Mouse (Mus musculus) large intestine, adult 2 months (tissue): Measurements from ENCODE around the gene Tbx4. TPM values are rescaled to one million over a fixed set of nuclear protein-coding genes. Genes with fewer than 3 reads are reported as not detected.

Experiments
- DNase-seq: peaks from one replicate; pipeline ENCODE4 v3.0.0-alpha.2; 2012; ENCODE audit warnings: low read depth, low spot score
- WGBS: fragments of 180-500 bp; shearing (Covaris S2); methylation state at CpG from one replicate; pipeline ENCODE4 v1.1.7; 2018; 5-methylcytosine and 5-hydroxymethylcytosine counted together
- polyA plus RNA-seq: library from polyadenylated mRNA; depleted of rRNA; stranded (reverse); fragments of >200 nt; gene quantifications from 2 replicates; pipeline ENCODE4 v1.2.3, GENCODE M21; 2012; rRNA removed

Gene Tbx4
- 0.20 and 0.55 TPM in 2 replicates for polyA plus RNA-seq

DNA sequence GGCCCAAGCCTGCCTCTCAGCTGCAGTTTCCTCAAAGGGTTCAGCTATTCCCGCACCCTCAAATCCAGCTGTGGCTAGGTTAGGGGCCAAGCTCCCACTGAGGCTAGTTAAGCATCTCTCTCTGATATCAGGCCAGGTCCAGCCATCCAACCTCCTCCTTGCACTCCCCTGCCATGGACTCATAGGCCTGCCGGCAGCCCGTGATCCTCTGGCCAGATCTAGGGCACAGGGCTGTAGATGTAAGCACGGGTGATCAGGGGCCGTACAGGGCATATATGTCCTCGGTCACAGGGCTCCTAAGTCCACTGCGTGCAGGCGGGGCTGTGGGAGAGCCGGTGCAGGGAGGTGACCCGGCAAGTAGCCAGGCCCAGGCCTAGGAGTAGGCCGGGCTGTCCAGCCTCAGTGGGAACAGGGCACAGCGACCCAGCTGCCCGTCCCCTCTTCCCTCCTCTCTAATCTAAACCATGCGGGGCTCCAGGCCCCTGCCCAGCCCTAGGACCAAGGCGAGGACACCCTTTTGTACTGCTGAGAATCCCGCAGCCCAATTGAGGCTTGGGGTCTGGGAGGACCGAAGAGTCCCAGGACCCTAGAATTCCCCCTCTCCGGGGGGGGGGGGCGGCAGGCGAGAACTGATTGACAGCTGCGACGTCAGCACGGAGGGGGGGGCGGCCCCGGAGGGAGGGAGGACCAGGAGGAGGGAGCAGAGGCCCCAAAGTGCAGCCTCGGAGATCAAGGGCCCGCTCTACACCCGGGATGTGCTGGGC lies at the start of gene Tbx4:
TSS of gene Tbx4 (plus strand) at position 758 of the 764 bp plus-strand sequence.
- WGBS, result 24% methylated on average over 28 of the region's 28 CpGs
- no peak for DNase-seq

DNA sequence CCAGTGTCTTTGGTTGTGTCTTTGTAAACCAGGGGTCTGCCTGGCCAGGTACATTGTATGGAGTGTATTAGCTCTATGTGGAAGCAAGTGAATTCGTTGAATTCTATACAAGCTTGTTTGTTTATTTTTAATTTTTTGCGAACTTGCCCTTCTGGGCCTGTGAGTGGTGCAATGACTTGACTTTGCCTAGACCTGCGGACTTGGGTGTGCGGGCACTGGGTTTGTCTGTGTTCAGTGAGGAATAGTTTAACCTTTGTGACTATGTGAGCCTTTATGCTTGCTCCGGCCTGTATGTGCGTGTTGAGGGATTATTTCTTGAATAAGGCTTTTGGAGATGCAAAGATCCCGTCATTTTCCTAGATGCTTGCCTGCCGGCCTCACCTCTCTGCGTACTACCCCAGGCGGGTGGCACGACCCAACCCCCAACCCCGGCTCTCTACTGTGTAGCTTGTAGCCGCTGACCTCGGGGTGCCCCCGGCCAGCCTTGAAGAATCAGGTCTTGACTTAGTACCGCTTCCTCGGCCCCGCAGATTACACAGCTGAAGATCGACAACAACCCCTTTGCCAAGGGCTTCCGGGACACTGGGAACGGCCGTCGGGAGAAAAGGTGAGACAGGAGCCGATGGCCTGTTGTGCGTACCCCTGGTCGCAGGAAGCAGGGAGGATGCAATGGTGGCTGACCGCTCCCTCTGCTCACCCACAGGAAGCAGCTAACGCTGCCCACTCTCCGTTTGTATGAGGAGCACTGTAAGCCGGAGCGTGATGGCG lies 49.5 kb upstream of the Tbx4 start:
- WGBS, result 14% methylated on average over 32 of the region's 32 CpGs

DNA sequence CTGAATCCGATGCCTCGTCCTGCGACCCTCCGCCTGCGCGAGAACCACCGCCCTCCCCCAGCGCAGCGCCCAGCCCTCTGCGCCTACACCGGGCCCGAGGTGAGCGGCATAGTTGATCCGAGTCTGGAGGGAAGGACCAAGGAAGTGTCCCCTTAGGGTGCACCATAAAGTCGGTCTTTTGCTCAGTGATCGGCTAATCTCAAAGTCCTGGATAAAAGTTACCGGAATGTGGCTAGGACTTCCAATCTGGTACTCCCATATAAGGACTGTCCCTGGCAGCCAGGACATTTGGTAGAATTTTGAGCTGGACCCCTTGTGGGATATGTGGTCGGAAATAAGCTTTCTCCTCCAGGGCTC lies 49.0 kb upstream of the Tbx4 start:
- DNase-seq, result no peak

More for the DNA sequence above, 49.5 kb upstream of the Tbx4 start:
- no peak for DNase-seq

DNA sequence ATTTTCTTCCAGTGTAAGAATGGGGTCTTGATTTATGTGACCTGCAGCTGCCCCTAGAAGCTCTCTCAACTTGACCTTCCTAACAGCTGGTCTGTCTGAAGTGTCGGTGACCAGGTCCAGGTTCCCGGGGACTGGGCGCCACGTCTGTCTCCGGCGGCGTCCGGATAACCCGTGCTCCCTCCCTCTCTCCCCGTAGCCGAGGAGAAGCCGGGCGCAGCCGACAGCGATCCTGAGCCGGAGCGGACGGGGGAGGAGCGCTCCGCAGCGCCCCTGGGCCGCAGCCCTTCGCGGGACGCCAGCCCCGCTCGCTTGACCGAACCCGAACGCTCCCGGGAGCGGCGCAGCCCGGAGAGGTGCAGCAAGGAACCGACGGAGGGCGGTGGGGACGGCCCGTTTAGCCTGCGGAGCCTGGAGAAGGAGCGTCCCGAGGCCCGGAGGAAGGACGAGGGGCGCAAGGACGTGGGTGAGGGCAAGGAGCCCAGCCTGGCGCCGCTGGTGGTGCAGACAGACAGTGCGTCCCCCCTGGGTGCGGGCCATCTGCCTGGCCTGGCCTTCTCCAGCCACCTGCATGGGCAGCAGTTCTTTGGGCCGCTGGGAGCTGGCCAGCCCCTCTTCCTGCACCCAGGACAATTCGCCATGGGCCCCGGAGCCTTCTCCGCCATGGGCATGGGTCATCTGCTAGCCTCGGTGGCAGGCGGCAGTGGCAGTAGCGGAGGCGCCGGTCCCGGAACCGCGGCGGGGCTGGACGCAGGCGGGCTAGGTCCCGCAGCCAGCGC lies 48.4 kb upstream of the Tbx4 start:
- 4% methylated on average over 67 of the region's 67 CpGs for WGBS
- no peak for DNase-seq

More for the DNA sequence above, 49.0 kb upstream of the Tbx4 start:
- WGBS, result 6% methylated on average over 18 of the region's 18 CpGs

DNA sequence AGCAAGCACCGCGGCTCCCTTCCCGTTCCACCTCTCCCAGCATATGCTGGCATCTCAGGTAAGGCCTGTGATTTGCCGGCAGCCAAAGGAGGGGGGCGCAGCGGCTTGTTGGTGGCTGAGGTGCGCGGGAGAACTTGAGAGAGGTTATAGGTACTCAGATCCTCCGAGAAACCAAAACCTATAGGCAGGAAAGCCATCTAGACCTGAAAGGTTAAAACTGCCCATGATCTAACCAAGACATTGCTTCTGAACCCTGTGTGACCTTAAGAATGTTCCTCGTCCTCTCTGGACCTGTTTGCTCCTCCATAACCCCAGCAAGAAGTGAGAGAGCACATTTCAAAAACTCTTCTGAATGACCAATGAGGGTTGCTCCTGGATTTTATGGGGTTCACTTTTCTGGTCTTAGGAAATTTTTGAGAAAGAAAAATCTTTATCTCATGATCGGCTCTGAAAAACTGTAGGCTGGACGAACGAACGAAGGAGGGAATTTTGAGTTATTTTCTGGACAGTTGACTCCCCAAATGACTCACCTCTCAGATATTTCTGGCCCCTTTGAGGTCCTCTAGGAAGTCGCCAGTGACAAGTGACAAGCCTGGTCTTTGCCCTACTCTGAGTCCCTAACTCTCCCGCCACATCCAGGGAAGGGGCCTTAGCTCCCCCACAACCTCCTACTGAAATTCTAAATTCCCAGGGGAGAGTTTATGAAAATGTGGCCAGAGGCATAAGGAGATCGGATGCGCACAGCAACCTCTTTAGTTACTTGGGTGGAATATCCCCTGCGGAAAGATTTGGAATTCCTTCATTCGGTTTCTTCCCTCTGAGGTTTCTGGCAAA lies 47.6 kb upstream of the Tbx4 start:
- 24% methylated on average over 20 of the region's 20 CpGs for WGBS
- DNase-seq, result no peak

DNA sequence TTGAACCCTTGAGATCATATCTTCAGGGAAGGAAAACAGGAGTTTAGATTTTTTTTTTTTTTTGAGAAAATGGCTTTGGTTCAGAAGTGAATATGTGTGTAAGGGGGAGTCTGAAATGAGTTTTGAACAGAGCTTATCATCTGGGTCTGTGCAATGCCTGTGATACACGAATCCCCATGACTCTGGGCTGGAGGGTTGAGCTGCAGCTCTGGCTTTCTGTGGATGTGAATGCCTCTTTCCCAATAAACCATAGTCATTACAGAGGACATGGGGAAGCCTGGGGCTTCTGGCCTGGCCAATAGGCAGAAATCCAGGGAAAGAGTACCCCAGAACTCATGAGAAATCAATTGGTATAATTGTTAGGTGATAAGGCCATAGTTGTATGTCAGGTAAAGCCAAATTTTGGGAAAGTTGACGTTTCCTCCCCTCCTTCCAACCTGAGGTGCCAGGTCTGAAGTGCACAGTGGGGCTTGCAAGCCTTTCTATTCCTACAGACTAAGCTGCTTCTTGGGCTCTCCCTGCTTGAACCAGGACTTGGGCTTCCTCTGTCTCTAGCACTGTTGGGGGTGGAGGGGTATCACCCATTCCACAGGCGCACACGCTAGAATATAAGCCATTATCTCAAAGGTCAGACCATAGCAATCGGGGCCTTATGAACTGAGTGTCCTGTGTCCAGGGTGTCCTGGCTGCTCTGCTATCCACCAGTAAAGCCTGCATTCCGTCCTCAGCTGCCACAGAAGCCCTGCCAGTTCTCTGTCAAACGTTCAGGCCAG lies 46.8 kb upstream of the Tbx4 start:
- no peak for DNase-seq
- 44% methylated on average over 7 of the region's 7 CpGs for WGBS

DNA sequence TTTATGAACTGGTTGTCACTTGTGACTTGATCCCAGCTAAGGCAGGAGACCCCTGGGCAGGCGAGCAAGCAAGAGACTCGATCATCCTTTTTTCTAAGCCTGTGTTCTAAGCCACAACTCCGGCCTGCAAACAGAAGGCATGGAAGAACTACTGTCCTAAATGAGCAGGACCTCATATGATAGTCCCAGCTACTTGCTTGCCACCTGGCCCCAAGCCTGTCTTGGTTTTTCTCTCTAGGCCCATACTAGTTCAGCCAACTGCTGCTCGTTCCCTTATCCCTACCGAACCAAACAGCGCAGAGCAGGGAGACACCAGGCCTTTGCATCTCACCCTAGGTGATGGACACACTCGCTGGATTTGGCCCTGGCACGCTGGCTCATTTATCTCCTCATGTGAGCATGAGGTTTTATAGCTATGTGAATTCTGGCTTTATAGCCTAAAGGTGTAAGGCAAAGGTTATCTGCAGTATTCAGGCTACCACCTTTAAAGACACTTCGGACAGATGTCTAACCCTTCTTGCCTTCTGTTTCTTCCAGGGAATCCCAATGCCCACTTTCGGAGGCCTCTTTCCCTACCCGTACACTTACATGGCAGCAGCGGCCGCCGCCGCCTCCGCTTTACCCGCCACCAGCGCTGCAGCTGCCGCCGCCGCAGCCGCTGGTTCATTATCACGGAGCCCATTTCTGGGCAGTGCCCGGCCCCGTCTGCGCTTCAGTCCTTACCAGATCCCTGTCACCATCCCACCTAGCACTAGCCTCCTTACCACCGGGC lies 46.0 kb upstream of the Tbx4 start:
- WGBS, result 15% methylated on average over 27 of the region's 27 CpGs
- no peak for DNase-seq

DNA sequence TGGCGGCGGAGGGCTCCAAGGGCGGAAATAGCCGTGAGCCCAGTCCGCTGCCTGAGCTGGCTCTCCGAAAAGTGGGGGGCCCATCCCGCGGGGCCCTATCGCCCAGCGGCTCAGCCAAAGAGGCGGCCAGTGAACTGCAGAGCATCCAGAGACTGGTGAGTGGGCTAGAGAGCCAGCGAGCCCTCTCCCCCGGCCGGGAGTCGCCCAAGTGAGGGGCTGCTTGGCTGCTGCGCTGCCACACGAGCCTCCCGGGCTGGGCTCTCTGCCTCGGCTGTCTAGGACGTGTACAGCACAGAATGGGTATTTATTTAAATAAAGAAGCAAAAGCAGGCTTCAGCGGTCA lies 45.4 kb upstream of the Tbx4 start:
- 9% methylated on average over 21 of the region's 21 CpGs for WGBS
- DNase-seq, result no peak

DNA sequence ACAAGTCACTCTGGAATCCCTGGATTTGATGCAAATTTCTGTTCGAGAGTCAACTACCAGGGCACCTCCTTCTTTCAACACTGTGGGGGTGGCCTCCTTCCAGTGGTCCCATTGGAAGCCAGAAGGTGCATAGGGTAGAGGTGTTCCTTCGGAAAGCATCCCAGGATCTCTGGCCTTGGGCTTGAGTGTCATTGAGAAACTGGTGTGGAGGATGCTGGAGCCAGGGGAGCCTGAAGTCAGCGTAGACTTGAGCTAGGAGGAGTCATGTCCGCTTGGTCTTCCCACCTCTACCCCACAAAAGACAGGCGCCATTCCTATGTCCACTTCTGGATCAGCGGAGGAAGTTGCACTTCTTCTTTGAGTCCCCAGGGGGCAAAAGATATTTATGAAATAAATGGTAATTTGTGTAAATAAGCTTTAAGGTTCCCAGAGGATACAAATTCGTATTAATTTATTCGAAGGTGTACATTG lies 45.0 kb upstream of the Tbx4 start:
- no peak for DNase-seq
- WGBS, result 16% methylated on average over 8 of the region's 8 CpGs

DNA sequence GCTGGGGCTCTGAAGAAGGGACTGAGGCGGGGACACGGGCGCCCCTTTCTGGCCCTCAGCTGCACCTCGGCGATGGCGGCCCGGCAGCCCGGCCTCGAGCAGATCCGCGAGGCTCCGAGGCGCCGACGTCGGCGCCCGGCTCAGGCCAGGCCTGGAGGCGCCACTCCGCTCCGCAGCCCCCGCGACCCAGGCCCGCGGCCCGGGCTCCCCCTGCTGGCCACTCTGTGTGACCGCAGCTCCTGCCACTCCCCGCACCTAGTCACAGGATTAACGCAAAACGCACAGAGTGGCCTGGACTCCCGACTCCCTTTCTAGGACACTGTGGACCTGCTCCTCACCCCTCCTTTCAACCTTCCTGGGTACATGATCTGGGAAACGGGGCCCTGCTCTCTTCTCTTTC lies 44.2 kb upstream of the Tbx4 start:
- no peak for DNase-seq
- 2% methylated on average over 32 of the region's 32 CpGs for WGBS

DNA sequence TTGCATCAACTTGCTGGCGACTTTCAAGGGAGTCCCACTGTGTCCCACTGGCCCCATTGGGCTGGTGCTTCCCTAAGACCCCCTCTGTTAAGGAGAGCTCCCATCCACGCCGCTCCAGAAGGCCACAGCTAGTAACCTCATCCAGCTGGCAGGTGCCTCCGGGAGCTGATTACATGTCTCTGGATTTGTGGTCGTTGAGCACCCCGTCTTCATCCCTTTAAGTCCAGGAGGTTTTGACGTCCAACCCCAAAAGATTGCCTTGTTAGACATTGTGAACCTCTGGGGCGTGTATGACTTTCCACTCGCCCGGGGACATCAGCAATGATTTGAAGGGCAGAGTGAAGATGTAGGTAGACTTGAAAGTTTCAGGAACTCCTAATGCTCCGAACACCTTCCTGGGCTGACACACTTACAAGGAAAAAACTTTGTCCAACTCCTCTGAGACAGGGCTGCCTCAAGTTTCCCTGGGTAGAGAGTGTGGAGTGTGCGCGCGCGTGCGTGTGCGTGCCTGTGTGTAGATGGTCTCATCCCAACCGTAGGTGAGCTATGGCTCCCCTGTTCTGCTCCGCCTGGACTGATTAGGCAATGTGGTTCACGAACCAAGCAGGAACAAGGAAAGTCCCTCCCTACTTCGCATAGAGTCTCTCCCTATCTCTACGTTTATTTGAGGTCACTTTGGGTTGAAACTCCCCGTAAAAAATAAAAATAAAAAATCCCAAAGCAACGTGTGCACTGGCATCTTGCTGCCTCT lies 43.5 kb upstream of the Tbx4 start:
- 8% methylated on average over 24 of the region's 24 CpGs for WGBS
- DNase-seq, result no peak

DNA sequence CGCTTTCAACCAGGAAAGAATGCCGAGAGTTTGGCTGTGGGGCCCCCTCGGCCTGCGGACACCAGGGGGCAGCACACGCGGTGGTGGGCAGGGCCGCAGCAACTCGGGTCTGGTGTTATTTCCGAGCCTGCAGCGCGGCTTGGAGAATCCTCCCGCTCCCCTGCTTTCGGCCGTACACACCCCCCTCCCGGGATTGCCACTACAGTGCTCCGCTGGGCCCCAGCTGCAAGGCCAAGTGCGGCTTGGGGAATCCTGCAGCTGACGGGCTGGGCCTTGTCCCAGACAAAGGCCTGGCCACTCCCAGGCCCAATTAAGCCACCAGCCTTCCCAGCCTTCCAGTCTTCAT lies 42.9 kb upstream of the Tbx4 start:
- 2% methylated on average over 18 of the region's 18 CpGs for whole genome bisulfite sequencing
- no peak for DNase-seq

DNA sequence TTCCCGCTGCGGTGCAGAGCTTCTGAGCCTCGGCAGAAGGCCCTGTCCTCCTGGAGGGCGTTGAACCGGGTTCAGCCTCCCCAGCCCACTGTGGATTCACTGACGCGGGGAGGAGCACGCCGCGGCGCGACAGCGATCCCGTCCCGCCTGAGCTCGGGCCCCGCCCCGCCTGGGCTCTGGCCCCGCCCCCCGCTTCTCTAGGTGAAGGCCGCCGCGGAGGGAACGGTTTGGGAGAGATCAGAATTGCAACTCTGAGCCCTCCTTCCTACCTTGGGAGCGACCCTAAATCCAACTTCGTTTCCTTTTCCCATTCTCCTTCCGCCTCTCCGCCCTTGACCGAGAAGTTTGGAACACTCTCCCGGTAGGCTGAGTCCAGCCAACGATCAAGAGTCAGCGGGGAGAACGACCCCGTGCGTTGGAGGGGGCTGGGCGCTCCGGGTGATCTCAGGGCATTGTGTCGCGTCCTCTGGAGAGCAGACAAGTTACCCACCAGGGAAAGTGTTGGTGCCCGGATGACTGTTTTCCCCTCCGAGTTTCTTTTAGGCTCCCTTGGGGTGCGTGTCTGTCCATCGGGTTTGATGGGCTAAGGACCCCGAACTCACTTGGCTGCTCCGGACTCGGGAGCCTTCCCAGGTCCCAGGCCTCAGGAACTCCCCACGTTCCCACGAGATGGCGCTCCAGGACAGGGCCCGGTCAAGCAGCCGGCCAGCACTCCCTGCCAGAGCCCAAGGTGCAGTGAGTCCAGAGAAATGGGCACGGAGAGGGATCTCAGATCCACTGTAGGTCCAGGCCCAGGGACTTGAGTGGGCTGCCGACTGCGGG lies 41.9 kb upstream of the Tbx4 start:
- no peak for DNase-seq
- WGBS, result under 1% methylated on average over 54 of the region's 54 CpGs

DNA sequence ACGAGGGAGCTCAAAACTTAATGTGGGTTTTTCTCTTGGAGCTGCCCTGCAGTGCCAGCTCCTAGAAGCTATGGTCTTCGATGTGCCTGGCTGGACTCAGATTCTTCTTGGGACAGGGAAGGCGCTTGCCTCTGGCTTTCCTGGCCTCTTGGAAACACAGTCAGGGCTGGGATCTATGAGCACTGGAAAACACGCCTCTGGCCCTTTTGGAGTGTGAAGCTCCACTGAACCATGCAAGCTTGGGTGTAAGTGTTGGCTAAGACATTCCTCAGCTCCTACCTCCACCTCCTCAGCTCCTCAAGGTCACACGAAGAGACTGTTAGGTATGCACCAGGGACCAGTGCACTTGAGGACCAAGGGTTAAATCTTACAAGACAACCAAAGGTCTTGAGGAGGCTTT lies 41.3 kb upstream of the Tbx4 start:
- 46% methylated on average over 5 of the region's 5 CpGs for WGBS
- DNase-seq, result no peak

DNA sequence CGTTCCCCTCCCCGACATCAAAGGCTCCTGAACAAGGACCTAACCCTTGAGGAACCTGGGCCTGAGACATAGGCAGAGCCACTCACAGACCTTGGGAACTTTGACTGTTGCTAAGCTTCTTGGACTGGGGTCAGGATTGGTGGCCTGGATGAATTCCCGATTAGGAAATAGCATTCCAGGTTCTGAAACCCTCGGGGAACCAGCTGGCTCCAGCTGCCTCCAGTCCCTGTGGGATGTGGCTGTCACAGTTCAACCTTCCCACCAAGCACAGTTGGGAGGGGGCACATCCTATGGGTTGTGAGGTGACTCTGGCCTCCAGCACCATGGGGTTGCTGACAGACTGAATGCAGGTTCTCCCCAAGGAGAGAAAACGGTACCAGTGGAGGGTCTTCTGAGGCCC lies 40.3 kb upstream of the Tbx4 start:
- no peak for DNase-seq
- WGBS, result 47% methylated on average over 5 of the region's 5 CpGs

DNA sequence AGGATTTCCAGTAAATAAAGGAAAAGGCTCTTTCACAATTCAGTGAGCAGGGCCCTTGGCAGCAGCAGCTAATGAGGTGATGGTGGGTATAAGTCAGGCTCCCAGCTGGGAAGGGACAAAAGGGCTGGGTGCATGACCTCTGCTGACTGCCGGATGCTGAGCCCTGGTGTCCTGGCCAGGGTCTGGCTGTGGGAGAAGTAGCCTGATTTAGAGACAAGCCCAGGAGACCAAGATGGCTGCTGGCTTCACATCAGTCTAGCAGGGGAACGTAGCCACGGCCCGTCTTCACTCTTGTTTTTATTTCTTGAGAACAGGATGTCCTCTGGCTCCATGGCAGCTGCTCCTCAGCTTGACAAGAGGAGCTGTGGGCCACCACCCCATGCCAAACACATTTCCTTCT lies 39.7 kb upstream of the Tbx4 start:
- 60% methylated on average over 4 of the region's 4 CpGs for WGBS
- DNase-seq, result no peak

DNA sequence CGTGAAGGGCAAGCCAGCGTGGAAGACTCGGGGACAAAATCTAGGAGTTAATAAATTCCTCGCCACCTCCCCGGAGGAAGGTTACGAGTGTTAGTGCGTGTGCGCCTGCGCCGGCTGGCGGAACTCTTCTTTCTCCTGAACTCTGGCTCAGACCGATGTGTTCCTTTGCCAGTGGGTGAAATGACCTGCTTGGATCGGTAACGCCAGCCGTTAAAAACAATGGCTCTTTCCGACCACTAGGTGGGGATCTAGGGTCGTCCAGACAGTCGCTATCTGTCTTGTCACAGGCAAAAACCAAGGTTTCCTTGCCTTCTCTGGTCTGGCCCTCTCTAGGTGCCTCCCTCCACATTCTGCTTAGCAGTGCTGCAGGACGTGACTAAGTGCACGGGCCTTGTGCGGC lies 37.2 kb upstream of the Tbx4 start:
- no peak for DNase-seq
- WGBS, result 4% methylated on average over 21 of the region's 21 CpGs
